Mouse (Mus musculus): ENCODE measurements at regions not wholly inside any gene's neighbourhood (a gene's known extent, or its start where the extent isn't known, plus 50 kb on each side); places are given as distances from the start of the nearest gene placed in this dataset.
"Not testable (repeated sequence)": the region's sequence is repeated elsewhere in the genome, so short reads cannot be mapped to it uniquely, and the experiment has no call there.

GRCm38 (mm10) chr2:166474601-166475000 is 239.0 kb downstream of the Prex1 start:
- DNase-seq: no peak

GRCm38 (mm10) chr2:166471257-166471753 is 242.3 kb downstream of the Prex1 start:
- no peak for DNase-seq

- no peak for DNase-seq
Observed at GRCm38 (mm10) chr2:166469046-166469593, 244.5 kb downstream of the Prex1 start.

- DNase-seq: no peak
Observed at GRCm38 (mm10) chr2:166467137-166467536, 246.5 kb downstream of the Prex1 start.

GRCm38 (mm10) chr2:166465531-166465930 is 248.1 kb downstream of the Prex1 start:
- DNase-seq: no peak

GRCm38 (mm10) chr2:166463539-166463938 is 250.1 kb downstream of the Prex1 start:
- no peak for DNase-seq

GRCm38 (mm10) chr2:166461956-166462355 is 251.7 kb downstream of the Prex1 start:
- no peak for DNase-seq

- no peak for DNase-seq
Observed at GRCm38 (mm10) chr2:166461103-166461502, 252.5 kb downstream of the Prex1 start.

GRCm38 (mm10) chr2:166459955-166460354 is 253.7 kb downstream of the Prex1 start:
- DNase-seq: no peak

- DNase-seq: no peak
Observed at GRCm38 (mm10) chr2:166458953-166459352, 254.7 kb downstream of the Prex1 start.

GRCm38 (mm10) chr2:166457381-166458172 is 256.1 kb downstream of the Prex1 start:
- no peak for DNase-seq

GRCm38 (mm10) chr2:166454160-166454888 is 259.3 kb downstream of the Prex1 start:
- peak; percentile 26 for DNase-seq

GRCm38 (mm10) chr2:166450964-166451363 is 262.7 kb downstream of the Prex1 start:
- no peak for DNase-seq

GRCm38 (mm10) chr2:166450380-166450779 is 263.3 kb downstream of the Prex1 start:
- DNase-seq: no peak

GRCm38 (mm10) chr2:166448724-166449123 is 264.9 kb downstream of the Prex1 start:
- DNase-seq: no peak

- peak; percentile 45 for DNase-seq
Observed at GRCm38 (mm10) chr2:166448161-166448560, 265.5 kb downstream of the Prex1 start.

- DNase-seq: no peak
Observed at GRCm38 (mm10) chr2:166446536-166446935, 267.1 kb downstream of the Prex1 start.

- DNase-seq: not testable (repeated sequence)
Observed at GRCm38 (mm10) chr2:166445824-166446223, 267.8 kb downstream of the Prex1 start.

GRCm38 (mm10) chr2:166442997-166443396 is 270.6 kb downstream of the Prex1 start:
- DNase-seq: no peak

- DNase-seq: peak; percentile 10
Observed at GRCm38 (mm10) chr2:166439847-166440775, 273.5 kb downstream of the Prex1 start.

- no peak for DNase-seq
Observed at GRCm38 (mm10) chr2:166438207-166438606, 275.4 kb downstream of the Prex1 start.

GRCm38 (mm10) chr2:166434554-166434953 is 279.1 kb downstream of the Prex1 start:
- DNase-seq: no peak
